Mouse (Mus musculus) naive thymus-derived CD4-positive, alpha-beta T cell, adult 2 months (primary cell): ENCODE measurements at regions not wholly inside any gene's neighbourhood (a gene's known extent, or its start where the extent isn't known, plus 50 kb on each side); places are given as distances from the start of the nearest gene placed in this dataset.

Experiments used
- DNase-seq: peaks from one replicate; pipeline ENCODE4 v3.0.0-alpha.2; 2011; ENCODE audit warnings: low read depth

GRCm38 (mm10) chr6:99893936-99894335, 167.7 kb upstream of the Prok2 start:
- DNase-seq: no peak

GRCm38 (mm10) chr6:99892204-99892603, 166.0 kb upstream of the Prok2 start:
- no peak for DNase-seq

GRCm38 (mm10) chr6:99891790-99892189, 165.6 kb upstream of the Prok2 start:
- DNase-seq: no peak

GRCm38 (mm10) chr6:99890805-99891204, 164.6 kb upstream of the Prok2 start:
- DNase-seq: no peak

- DNase-seq: no peak
These were observed 162.9 kb upstream of the Prok2 start for GRCm38 (mm10) chr6:99889055-99889454.

- no peak for DNase-seq
These were observed 161.7 kb upstream of the Prok2 start for GRCm38 (mm10) chr6:99887904-99888303.

- DNase-seq: no peak
These were observed 158.6 kb upstream of the Prok2 start for GRCm38 (mm10) chr6:99884755-99885154.

GRCm38 (mm10) chr6:99884054-99884453, 157.9 kb upstream of the Prok2 start:
- no peak for DNase-seq

GRCm38 (mm10) chr6:99881606-99882005, 155.4 kb upstream of the Prok2 start:
- no peak for DNase-seq

- DNase-seq: no peak
These were observed 148.7 kb upstream of the Prok2 start for GRCm38 (mm10) chr6:99874852-99875251.

- DNase-seq: no peak
These were observed 147.8 kb upstream of the Prok2 start for GRCm38 (mm10) chr6:99874029-99874428.

GRCm38 (mm10) chr6:99866061-99866460, 139.9 kb upstream of the Prok2 start:
- no peak for DNase-seq

- no peak for DNase-seq
These were observed 138.8 kb upstream of the Prok2 start for GRCm38 (mm10) chr6:99864949-99865348.

GRCm38 (mm10) chr6:99863418-99863817, 137.2 kb upstream of the Prok2 start:
- DNase-seq: no peak

- no peak for DNase-seq
These were observed 131.2 kb upstream of the Prok2 start for GRCm38 (mm10) chr6:99857411-99857810.

- no peak for DNase-seq
These were observed 127.5 kb upstream of the Prok2 start for GRCm38 (mm10) chr6:99853716-99854115.

GRCm38 (mm10) chr6:99850706-99851105, 124.5 kb upstream of the Prok2 start:
- no peak for DNase-seq

- no peak for DNase-seq
These were observed 119.3 kb upstream of the Prok2 start for GRCm38 (mm10) chr6:99845508-99845846.

GRCm38 (mm10) chr6:99844775-99845507, 118.7 kb upstream of the Prok2 start:
- no peak for DNase-seq

GRCm38 (mm10) chr6:99843507-99843906, 117.3 kb upstream of the Prok2 start:
- no peak for DNase-seq

- DNase-seq: no peak
These were observed 116.5 kb upstream of the Prok2 start for GRCm38 (mm10) chr6:99842723-99843122.

GRCm38 (mm10) chr6:99840823-99841222, 114.6 kb upstream of the Prok2 start:
- no peak for DNase-seq

GRCm38 (mm10) chr6:99833323-99833722, 107.1 kb upstream of the Prok2 start:
- no peak for DNase-seq

- no peak for DNase-seq
These were observed 101.4 kb upstream of the Prok2 start for GRCm38 (mm10) chr6:99827625-99828024.
